Mouse (Mus musculus) cerebellum, postnatal 4 days (tissue): Measurements from ENCODE around the gene Gm20388.

Experiments
- DNase-seq, 2 experiments: peaks; one replicate each; pipeline ENCODE4 v3.0.0; 2022; ENCODE audit warnings: low spot score in 2 of 2, mixed read lengths in 1 of 2

Gene Gm20388

GRCm38 (mm10) chr8:122548891-122549439, 2638.3 kb downstream of the Gm20388 start:
- no peak for DNase-seq

DNA sequence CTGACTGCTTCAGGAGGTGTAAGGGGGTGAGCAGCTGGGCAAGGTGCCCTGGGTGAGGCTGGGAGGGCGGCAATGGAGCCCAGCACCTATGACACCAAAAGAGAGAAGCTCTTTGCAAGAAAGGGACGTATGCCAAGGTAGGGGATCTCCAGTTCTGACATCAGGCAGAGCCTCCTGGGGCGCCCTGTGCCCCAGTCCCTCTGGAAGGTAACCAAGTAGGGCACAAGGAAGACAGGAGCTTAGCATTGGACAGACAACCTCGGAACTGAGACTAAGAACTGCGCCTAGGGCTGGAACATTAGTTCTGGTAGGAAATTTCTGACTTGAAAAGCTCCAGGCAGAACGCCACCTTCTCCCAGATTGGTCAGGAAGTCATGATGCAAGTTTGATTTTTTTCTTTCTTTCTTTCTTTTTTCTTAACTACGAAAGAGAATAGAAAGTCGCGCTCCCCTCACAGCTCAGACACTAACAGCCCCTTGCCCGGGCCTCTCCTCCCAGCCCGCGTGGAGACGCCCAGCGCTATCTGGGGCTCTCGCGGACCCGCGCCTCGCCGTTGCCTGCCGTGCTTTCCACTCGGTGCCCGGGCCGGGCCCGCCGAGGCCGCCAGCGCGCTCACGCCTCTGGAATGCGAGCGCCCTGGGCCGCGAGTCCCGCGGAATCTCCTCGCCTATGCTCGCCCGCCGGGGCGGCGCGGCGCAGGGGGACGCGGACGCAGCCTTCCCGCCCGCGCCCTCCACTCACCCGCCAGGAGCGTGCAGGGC, 2639.8 kb downstream of the Gm20388 start:
- DNase-seq: no peak

DNA sequence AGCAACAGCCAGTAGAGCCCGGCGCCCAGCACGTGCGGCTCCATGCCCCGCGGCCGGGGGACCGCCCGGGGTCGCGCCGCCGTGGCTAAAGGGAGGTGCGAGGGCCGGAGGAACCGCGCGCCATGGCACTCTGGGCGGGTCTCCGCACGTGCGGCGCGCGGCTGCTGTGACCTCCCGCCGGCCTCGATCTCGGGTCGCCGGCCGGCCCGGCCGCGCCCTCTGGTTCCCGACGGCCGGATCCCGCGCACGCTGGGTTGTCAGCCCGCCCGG, 2640.3 kb downstream of the Gm20388 start:
- no peak for DNase-seq

- DNase-seq: peak; percentile 63 to 85
Measured at GRCm38 (mm10) chr8:122551265-122552051, 2640.8 kb downstream of the Gm20388 start, which contains the start of gene Piezo1. Gene Piezo1, minus strand, starts transcription at chr8:122551329.

DNA sequence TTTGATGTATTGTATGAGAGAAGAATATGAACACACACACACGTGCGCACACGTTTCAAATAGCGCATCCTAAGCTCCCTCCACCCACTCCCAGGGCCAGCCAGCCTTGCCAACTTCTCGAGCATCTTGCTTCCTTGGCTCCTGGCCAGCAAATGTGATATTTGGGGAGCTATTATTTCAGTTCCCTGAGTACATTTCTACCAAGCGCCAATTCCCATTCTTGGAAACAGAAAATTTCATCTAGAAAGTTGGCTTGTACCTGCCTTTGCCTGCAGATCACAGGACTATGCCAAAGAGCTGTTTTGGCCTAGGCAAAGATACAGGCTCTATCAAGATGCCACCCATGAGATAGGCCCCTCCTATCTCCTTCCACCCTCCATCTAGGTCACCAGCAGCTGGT, 2644.1 kb downstream of the Gm20388 start:
- DNase-seq: no peak

DNA sequence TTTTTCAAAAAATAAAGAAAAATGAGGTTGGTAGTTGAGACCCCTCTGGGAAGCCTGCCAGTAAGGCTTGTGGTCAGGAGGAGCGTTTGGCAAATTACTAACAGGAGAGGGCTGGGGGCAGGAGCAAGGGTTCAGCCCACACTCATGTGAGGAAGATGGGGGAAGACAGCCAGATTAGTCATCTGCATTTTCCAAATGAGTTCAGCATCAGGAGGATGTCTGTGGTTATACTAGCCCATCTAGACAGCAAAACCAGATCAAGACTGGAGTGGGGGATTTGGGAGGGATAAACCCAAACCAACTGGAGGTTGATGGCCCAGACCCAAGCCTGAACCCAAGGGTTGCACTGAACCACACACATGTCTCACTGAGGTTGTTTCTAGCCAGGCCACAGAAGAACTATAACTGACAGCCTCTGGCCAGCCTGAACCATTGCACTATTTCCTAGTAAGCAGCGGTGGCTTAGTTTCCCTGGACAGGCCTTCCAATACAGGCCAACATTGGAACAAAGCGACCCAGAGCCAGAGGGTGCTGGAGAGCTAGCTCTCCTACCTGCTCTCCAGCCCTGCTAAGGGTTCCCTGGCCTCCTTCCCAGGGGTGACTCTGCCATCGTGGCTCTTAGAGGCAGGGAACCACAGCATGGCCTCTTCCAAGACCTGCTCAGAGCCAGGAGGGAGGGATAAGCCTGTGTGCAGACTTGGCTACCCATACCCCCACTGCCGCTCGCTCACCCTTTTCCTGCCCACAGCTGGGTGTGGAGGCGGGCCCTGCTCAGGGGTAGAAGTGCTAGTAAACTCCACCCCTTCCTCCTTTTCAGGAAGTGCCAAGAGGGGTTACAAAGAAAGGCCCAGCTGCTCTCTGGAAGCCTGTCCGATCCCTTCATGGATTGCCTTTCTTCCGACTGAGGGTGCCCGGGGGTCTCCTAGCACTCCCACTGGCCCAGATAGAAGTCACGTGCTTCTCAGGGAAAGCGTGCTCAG, 2645.7 kb downstream of the Gm20388 start:
- no peak for DNase-seq

DNA sequence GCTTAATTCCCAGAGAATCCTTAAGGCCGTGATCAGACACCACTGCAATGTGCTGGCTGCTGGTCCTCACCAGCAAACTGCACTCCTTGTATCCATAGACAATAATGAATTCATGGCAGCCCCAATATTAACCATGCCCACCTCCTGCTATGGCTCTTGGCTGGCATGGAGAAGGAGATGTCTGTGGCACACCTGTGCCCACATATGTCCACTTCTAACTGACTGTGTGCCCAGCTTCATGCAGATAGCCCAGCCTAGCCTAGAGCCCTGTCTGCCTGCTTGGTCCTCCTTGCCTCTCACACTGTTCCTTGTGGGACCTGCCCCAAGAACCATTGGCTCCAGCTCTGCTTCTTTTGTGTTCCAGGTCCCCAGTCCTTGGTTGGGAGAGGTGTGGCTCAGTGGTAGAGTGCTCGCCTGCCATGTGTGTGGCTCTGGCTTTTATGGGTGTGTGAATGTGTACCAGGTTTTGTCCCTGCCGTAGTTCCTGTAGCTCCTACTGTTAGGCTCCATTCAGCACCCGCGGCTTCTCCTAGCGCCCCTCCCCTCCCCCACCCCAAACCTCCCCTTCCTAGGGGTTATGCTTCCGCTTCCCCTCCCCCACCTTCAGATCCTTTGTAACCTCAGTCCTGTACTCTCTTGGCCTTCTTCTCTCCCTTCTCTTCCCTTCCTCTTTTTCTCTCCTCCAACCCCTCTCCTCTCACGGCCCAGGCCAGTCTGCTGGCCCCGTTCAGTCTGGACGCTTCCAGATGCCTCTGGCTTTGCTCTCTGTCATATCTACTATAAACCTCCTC, 2646.8 kb downstream of the Gm20388 start:
- DNase-seq: no peak

DNA sequence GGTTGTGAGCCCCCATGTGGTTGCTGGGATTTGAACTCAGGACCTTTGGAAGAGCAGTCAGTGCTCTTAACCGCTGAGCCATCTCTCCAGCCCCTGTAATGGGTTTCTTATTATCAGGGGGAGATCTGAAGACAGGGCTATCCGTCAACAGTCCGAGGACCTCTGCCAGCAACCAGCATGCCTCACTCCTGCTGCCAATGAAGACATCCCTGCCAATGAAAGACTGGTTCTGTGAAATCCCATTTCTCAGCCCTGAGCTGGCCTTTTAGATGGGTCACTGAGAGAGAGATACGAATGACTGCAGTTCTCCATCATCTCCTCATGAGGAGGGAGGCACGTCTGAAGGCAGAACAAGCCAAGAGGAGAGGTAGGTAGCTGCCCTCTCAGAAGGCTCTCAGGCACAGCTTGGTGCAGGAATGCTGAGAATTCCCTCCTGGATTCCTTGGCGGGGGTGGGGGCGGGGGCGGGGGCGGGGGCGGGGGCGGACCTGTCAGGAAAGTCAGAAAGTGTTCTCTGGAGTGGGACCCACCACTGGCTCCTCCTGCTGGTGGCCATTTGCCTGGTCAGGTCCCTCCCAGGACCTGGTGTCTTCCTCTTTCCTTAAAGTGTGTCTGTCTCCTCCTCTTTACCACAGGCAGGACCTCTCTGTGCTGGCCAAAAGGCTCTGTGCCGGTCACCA, 2648.2 kb downstream of the Gm20388 start:
- peak in 1 of 2 experiments; percentile 47 for DNase-seq

GRCm38 (mm10) chr8:122561199-122561598, 2650.6 kb downstream of the Gm20388 start:
- DNase-seq: no peak

GRCm38 (mm10) chr8:122564363-122565352, 2654.0 kb downstream of the Gm20388 start:
- DNase-seq: no peak

DNA sequence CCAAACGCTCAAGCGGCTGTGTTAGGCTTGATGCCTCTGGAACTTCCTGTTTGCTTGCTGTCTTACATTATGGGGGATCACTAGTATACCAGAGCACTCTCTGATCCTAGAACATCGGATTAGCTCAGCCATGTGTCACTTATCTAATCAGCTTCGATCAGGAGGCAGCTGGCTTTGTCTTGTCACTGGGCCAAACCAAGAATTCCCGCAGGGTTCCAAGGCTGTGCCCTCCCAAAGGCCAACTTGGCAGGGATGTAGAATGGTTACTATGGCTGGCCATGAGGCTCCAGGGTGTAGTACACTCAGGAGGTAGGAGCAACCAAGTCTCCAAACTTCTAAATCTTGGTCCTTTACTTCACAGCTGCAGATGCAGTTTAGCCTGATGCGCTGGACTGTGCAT, 2656.1 kb downstream of the Gm20388 start:
- DNase-seq: peak in 1 of 2 experiments; percentile 55

GRCm38 (mm10) chr8:122567361-122568108, 2656.9 kb downstream of the Gm20388 start, which contains the start of gene Cdt1:
Gene Cdt1, plus strand, starts transcription at chr8:122568015.
- DNase-seq: peak; percentile 88 to 95

DNA sequence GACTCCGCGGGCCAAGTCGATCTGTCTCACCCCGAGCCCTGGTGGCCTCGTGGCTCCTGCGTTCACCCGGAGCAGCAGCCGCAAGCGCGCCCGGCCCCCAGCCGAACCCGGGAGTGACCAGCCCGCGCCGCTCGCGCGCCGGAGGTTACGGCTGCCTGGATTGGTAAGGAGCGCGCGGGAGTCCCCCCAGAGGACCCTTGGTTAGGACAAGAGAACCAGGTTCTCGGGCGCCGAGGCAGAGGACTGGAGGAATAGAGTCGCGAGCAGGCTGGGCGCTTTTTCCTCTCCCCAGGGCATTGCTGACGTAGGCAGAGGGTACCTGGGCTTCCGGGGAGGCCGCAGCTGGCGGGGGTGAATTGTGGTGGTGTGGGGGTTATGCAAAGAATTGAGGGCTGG, 2657.5 kb downstream of the Gm20388 start:
- no peak for DNase-seq

GRCm38 (mm10) chr8:122568881-122569309, 2658.3 kb downstream of the Gm20388 start:
- no peak for DNase-seq

DNA sequence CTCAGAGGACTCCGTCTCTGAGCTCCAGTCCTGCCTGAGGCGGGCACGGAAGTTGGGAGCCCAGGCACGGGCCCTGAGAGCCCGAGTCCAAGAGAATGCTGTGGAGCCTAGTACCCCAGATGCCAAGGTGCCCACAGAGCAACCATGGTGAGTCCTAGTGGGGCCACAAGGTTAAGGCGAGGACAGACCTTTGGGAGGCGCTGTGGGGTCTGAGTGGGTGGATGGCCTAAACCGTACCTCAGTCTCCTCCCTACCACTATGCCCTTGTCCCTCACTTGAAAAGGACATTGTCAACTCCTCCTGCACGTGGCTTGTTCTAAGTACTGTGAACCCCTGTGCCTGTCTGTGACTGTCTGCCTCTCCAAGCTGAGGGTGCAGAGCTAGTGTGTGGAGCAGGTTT, 2658.7 kb downstream of the Gm20388 start:
- no peak for DNase-seq

DNA sequence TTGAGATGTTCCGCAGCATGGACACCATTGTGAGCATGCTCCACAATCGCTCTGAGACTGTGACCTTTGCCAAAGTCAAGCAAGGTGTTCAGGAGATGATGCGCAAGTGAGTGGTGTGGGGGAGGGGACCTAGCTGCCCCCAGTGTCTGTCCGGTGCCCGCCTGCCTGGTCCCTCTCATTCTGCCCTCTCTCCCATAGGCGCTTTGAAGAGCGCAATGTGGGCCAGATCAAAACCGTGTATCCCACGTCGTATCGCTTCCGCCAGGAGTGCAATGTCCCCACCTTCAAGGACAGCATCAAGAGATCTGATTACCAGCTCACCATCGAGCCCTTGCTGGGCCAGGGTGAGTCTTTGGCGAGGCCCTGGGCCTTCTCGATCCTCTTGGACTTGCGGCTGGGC, 2659.4 kb downstream of the Gm20388 start:
- DNase-seq: no peak

- DNase-seq: no peak
Measured at GRCm38 (mm10) chr8:122571153-122571552, 2660.5 kb downstream of the Gm20388 start.

DNA sequence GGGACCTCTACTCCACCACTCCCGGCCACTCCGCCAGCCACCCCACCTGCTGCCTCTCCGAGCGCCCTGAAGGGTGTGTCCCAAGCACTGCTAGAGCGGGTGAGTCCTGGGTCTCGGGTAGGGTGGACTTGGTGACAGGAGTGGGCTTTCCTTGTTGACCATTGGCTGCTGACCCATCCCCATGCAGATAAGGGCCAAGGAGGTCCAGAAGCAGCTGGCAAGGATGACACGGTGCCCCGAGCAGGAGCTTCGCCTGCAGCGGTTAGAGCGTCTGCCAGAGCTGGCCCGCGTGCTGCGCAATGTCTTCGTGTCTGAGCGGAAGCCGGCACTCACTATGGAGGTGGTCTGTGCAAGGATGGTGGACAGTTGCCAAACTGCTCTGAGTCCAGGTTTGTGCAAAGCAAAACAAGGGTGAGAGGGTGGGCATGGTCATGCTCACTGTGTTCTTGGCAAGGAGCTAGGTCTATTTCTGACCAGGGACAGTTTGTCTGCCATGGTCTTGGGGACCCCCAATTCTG, 2661.2 kb downstream of the Gm20388 start:
- no peak for DNase-seq
